Mouse (Mus musculus) liver, embryonic 16.5 days (tissue): ENCODE measurements around the gene Polrmt. TPM values are rescaled to one million over a fixed set of nuclear protein-coding genes. Genes with fewer than 3 reads are reported as not detected.

ENCODE experiments used
- ATAC-seq: fragments of 200-750 bp; cut with Nextera tagmentation; 2 replicates; pipeline ENCODE4 v1.8.0; 2017; ENCODE audit warnings: low read depth, mild to moderate bottlenecking, moderate number of reproducible peaks, moderate library complexity
- H3K27ac ChIP-seq: fragments of 300-500 bp; sonication (generic); 2 replicates; pipeline ENCODE4 v1.5.1; 2014; ENCODE audit warnings: mild to moderate bottlenecking, low read length
- H3K27me3 ChIP-seq: fragments of 300-500 bp; sonication (generic); 2 replicates; pipeline ENCODE4 v1.6.1; 2014; ENCODE audit warnings: low read depth, low read length, mixed read lengths; ENCODE audit not compliant: control insufficient read depth, insufficient read depth
- H3K36me3 ChIP-seq: fragments of 300-500 bp; sonication (generic); 2 replicates; pipeline ENCODE4 v1.6.1; 2014; ENCODE audit warnings: mild to moderate bottlenecking; ENCODE audit not compliant: control insufficient read depth, insufficient read depth
- H3K4me1 ChIP-seq: fragments of 300-500 bp; sonication (generic); 2 replicates; pipeline ENCODE4 v1.6.1; 2014; ENCODE audit warnings: low read depth, low read length, mixed read lengths; ENCODE audit not compliant: control insufficient read depth
- H3K4me2 ChIP-seq: fragments of 300-500 bp; sonication (generic); 2 replicates; pipeline ENCODE4 v1.6.1; 2014; ENCODE audit warnings: low read depth, low read length, mixed read lengths
- H3K4me3 ChIP-seq: fragments of 300-500 bp; sonication (generic); 2 replicates; pipeline ENCODE4 v1.5.1; 2014; ENCODE audit warnings: low read depth, mild to moderate bottlenecking, low read length
- H3K9ac ChIP-seq: fragments of 300-500 bp; sonication (generic); 2 replicates; pipeline ENCODE4 v1.6.1; 2014; ENCODE audit warnings: low read depth, low read length
- H3K9me3 ChIP-seq: fragments of 300-500 bp; sonication (generic); replicated peaks from 2 replicates; pipeline ENCODE4 v1.6.1; 2016; ENCODE audit warnings: low read length; ENCODE audit not compliant: control insufficient read depth
- WGBS: fragments of 180-500 bp; shearing (Covaris S2); extraction: QIAGEN DNeasy Blood & Tissue Kit; methylation state at CpG from one replicate; pipeline ENCODE4 v1.1.7; 2014; ENCODE audit not compliant: insufficient replicate concordance; 5-methylcytosine and 5-hydroxymethylcytosine counted together
- polyA plus RNA-seq: library from polyadenylated mRNA; unstranded; fragments of >200 nt; fragmentation: Nextera tagmentation; extraction: Ambion mirVana; gene quantifications from 2 replicates; pipeline ENCODE4 v1.2.1, GENCODE M21; 2015

Gene Polrmt
- 13.4 and 14.4 TPM in 2 replicates for polyA plus RNA-seq

- Histone ChIP-seq H3K4me3 (peak within 1 kb of the TSS; percentile 72), H3K27me3 (no peaks in the 10 kb centered on the region), H3K9ac (peak within 1 kb of the TSS; percentile 68), H3K4me1 (peaks cover 19% of the 10 kb centered on the region), H3K36me3 (peaks cover 5% of the 10 kb centered on the region), H3K4me2 (peak within 1 kb of the TSS; percentile 82), H3K27ac (peak within 1 kb of the TSS; percentile 80), H3K9me3 (no peaks in the 10 kb centered on the region)
- WGBS, result 3% methylated on average over 38 of the region's 38 CpGs
- peak; percentile 99 for ATAC-seq
Observed at GRCm38 (mm10) chr10:79745898-79746773, at the start of gene Polrmt. TSS of gene Polrmt (minus strand) at chr10:79746581.

GRCm38 (mm10) chr10:79795905-79796304, 49.5 kb upstream of the Polrmt start:
- no peaks in the 10 kb centered on the region for H3K9me3 ChIP-seq
- peaks cover 26% of the 10 kb centered on the region for H3K4me1 ChIP-seq
- peaks cover 8% of the 10 kb centered on the region for H3K27me3 ChIP-seq
- H3K9ac ChIP-seq, result no peak overlapping the region
- H3K4me3 ChIP-seq, result no peak overlapping the region
- ATAC-seq, result no peak
- no peak overlapping the region for H3K27ac ChIP-seq
- no peaks in the 10 kb centered on the region for H3K36me3 ChIP-seq
- 90% methylated on average over 3 of the region's 3 CpGs for WGBS
- no peak overlapping the region for H3K4me2 ChIP-seq

GRCm38 (mm10) chr10:79794491-79794931, 48.1 kb upstream of the Polrmt start:
- no peaks in the 10 kb centered on the region for H3K36me3 ChIP-seq
- no peak overlapping the region for H3K27ac ChIP-seq
- H3K4me1 ChIP-seq, result peaks cover 26% of the 10 kb centered on the region
- peak overlapping the region; percentile 68 for H3K4me3 ChIP-seq
- ATAC-seq, result 0 out of 2 replicates have a peak, but pooled peaks have one; percentile 10
- 28% methylated on average over 10 of the region's 10 CpGs for WGBS
- H3K4me2 ChIP-seq, result peak overlapping the region; percentile 84
- H3K27me3 ChIP-seq, result peaks cover 8% of the 10 kb centered on the region
- H3K9ac ChIP-seq, result no peak overlapping the region
- H3K9me3 ChIP-seq, result no peaks in the 10 kb centered on the region

GRCm38 (mm10) chr10:79793738-79794490, 47.5 kb upstream of the Polrmt start:
- peak overlapping the region; percentile 64 for H3K9ac ChIP-seq
- no peaks in the 10 kb centered on the region for H3K9me3 ChIP-seq
- peak overlapping the region; percentile 68 for H3K4me3 ChIP-seq
- peaks cover 8% of the 10 kb centered on the region for H3K27me3 ChIP-seq
- 9% methylated on average over 36 of the region's 38 CpGs for WGBS
- ATAC-seq, result no peak; the same call in 1 of the 2 replicates
- H3K27ac ChIP-seq, result 0 out of 2 replicates have a peak overlapping the region, but pooled peaks have one; percentile 21
- peak overlapping the region; percentile 84 for H3K4me2 ChIP-seq
- no peaks in the 10 kb centered on the region for H3K36me3 ChIP-seq
- H3K4me1 ChIP-seq, result peaks cover 26% of the 10 kb centered on the region

- Histone ChIP-seq H3K36me3 (no peaks in the 10 kb centered on the region), H3K9ac (peak within 1 kb of the TSS; percentile 64), H3K27me3 (peaks cover 8% of the 10 kb centered on the region), H3K27ac (0 out of 2 replicates have a peak within 1 kb of the TSS, but pooled peaks have one; percentile 21), H3K4me2 (peak within 1 kb of the TSS; percentile 84), H3K9me3 (no peaks in the 10 kb centered on the region), H3K4me1 (peaks cover 23% of the 10 kb centered on the region), H3K4me3 (peak within 1 kb of the TSS; percentile 68)
- ATAC-seq, result peak; percentile 30
- 6% methylated on average over 48 of the region's 51 CpGs for WGBS
Observed at GRCm38 (mm10) chr10:79793051-79793737, 46.8 kb upstream of the Polrmt start, which contains the start of gene Palm. TSS of gene Palm (plus strand) at chr10:79793572.

- WGBS, result 69% methylated on average over 5 of the region's 5 CpGs
- H3K4me3 ChIP-seq, result no peak overlapping the region
Observed at GRCm38 (mm10) chr10:79792339-79793040, 46.1 kb upstream of the Polrmt start.

GRCm38 (mm10) chr10:79790861-79791260, 44.5 kb upstream of the Polrmt start, which contains the start of gene Prss57:
TSS of gene Prss57 (minus strand) at chr10:79790961.
- Histone ChIP-seq H3K36me3 (no peaks in the 10 kb centered on the region), H3K9ac (no peak within 1 kb of the TSS), H3K4me1 (peaks cover 12% of the 10 kb centered on the region), H3K9me3 (no peaks in the 10 kb centered on the region), H3K27me3 (peaks cover 8% of the 10 kb centered on the region), H3K27ac (no peak within 1 kb of the TSS), H3K4me3 (no peak within 1 kb of the TSS), H3K4me2 (no peak within 1 kb of the TSS)
- 60% methylated on average over 4 of the region's 4 CpGs for WGBS
- ATAC-seq, result no peak

More at GRCm38 (mm10) chr10:79792339-79793040, 46.1 kb upstream of the Polrmt start:
- Histone ChIP-seq H3K27me3 (peaks cover 8% of the 10 kb centered on the region), H3K9me3 (no peaks in the 10 kb centered on the region), H3K36me3 (no peaks in the 10 kb centered on the region), H3K4me2 (no peak overlapping the region), H3K9ac (no peak overlapping the region), H3K4me1 (peaks cover 16% of the 10 kb centered on the region), H3K27ac (no peak overlapping the region)
- ATAC-seq, result no peak

GRCm38 (mm10) chr10:79789581-79789980, 43.2 kb upstream of the Polrmt start:
- Histone ChIP-seq H3K27ac (no peak overlapping the region), H3K27me3 (peaks cover 8% of the 10 kb centered on the region), H3K9ac (no peak overlapping the region), H3K36me3 (no peaks in the 10 kb centered on the region), H3K9me3 (no peaks in the 10 kb centered on the region), H3K4me1 (peaks cover 12% of the 10 kb centered on the region), H3K4me3 (no peak overlapping the region), H3K4me2 (no peak overlapping the region)
- ATAC-seq, result no peak
- 43% methylated on average over 2 of the region's 2 CpGs for WGBS
